Mouse (Mus musculus) spleen, postnatal 36 days (tissue): ENCODE measurements around the gene Zfp280d.
"Not testable (repeated sequence)": the region's sequence is repeated elsewhere in the genome, so short reads cannot be mapped to it uniquely, and the experiment has no call there.

Source experiments
- DNase-seq, 2 experiments: peaks; one replicate each; pipeline ENCODE4 v3.0.0; 2022; ENCODE audit warnings: low spot score in 2 of 2, mixed read lengths in 1 of 2

Gene Zfp280d

GRCm38 (mm10) chr9:72374074-72374473 is 99.4 kb downstream of the Zfp280d start:
- DNase-seq: no peak

GRCm38 (mm10) chr9:72374996-72375395 is 100.3 kb downstream of the Zfp280d start:
- DNase-seq: no peak

- no peak for DNase-seq
Observed at GRCm38 (mm10) chr9:72375639-72376038, 101.0 kb downstream of the Zfp280d start.

GRCm38 (mm10) chr9:72385786-72386185 is 111.1 kb downstream of the Zfp280d start:
- no peak for DNase-seq

GRCm38 (mm10) chr9:72388934-72389333 is 114.3 kb downstream of the Zfp280d start:
- no peak for DNase-seq

- no peak for DNase-seq
Observed at GRCm38 (mm10) chr9:72389431-72390002, 114.9 kb downstream of the Zfp280d start.

GRCm38 (mm10) chr9:72390321-72391077 is 115.8 kb downstream of the Zfp280d start:
- DNase-seq: no peak

GRCm38 (mm10) chr9:72392686-72393085 is 118.0 kb downstream of the Zfp280d start:
- no peak for DNase-seq

GRCm38 (mm10) chr9:72393238-72393637 is 118.6 kb downstream of the Zfp280d start:
- DNase-seq: no peak

GRCm38 (mm10) chr9:72393869-72394341 is 119.2 kb downstream of the Zfp280d start:
- no peak for DNase-seq

- no peak for DNase-seq
Observed at GRCm38 (mm10) chr9:72400121-72400520, 125.5 kb downstream of the Zfp280d start.

GRCm38 (mm10) chr9:72401769-72402168 is 127.1 kb downstream of the Zfp280d start:
- DNase-seq: not testable (repeated sequence)

- DNase-seq: no peak
Observed at GRCm38 (mm10) chr9:72403421-72403820, 128.8 kb downstream of the Zfp280d start.

GRCm38 (mm10) chr9:72404446-72404845 is 129.8 kb downstream of the Zfp280d start:
- DNase-seq: no peak

GRCm38 (mm10) chr9:72404934-72405333 is 130.3 kb downstream of the Zfp280d start:
- no peak for DNase-seq

- DNase-seq: no peak
Observed at GRCm38 (mm10) chr9:72405882-72406638, 131.4 kb downstream of the Zfp280d start.

GRCm38 (mm10) chr9:72408131-72408586 is 133.5 kb downstream of the Zfp280d start:
- peak; percentile 60 to 73 for DNase-seq

GRCm38 (mm10) chr9:72409381-72410225 is 134.9 kb downstream of the Zfp280d start:
- peak; percentile 56 to 71 for DNase-seq

- no peak for DNase-seq
Observed at GRCm38 (mm10) chr9:72411746-72412145, 137.1 kb downstream of the Zfp280d start.
